Mouse (Mus musculus): ENCODE results near the gene Klhdc7a.

DNA sequence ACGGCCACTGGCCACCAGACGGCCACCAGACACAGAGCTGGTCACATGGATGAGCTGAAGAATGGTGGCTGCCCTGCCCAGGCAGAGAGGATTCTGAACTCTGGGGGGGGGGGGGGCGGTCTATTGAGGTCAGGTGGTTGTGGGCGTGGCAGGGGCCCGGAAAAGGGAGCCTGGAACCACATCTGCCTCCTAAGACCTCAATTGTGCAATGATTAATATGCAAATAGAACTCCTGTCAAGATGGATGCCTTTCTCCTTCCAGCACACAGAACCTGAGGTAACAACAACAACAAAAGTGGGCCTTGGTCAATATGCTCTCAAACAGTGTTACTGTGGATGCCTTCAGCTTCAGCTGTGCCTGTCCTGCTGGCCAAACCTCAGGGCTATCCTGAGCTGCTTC is 3.4 kb downstream of the Klhdc7a start:
- no peak for TF ChIP-seq MXI1 (IDR thresholded peaks at IDR 0.05; ENCODE audit: low read depth, low read length)
- no peak for TF ChIP-seq CTCF (IDR thresholded peaks at IDR 0.05 in 2 of 3, conservative IDR thresholded peaks at IDR 0.05 in 1 of 3; ENCODE audit: control insufficient read depth in 1 of 3, insufficient read depth in 1 of 3, low read depth in 2 of 3, low read length in 3 of 3, poor library complexity in 1 of 3, severe bottlenecking in 1 of 3)
- no peak for TF ChIP-seq GABPA (IDR thresholded peaks at IDR 0.05; ENCODE audit: low read depth, low read length)
- TF ChIP-seq ETS1 (IDR thresholded peaks at IDR 0.05; ENCODE audit: low read depth, low read length) = no peak
- TF ChIP-seq KAT2A (conservative IDR thresholded peaks at IDR 0.05; ENCODE audit: low read depth, low read length) = no peak
- no peak for TF ChIP-seq POLR2A (IDR thresholded peaks at IDR 0.05; ENCODE audit: control insufficient read depth in 1 of 2, insufficient read depth in 1 of 2, low read depth in 1 of 2, low read length in 2 of 2, poor library complexity in 1 of 2)
- no peak for TF ChIP-seq ZMIZ1 (IDR thresholded peaks at IDR 0.05; ENCODE audit: low read depth, low read length)
- no peak for TF ChIP-seq EP300 (IDR thresholded peaks at IDR 0.05; ENCODE audit: low read depth in 1 of 2, low read length in 2 of 2)
- TF ChIP-seq GATA1 (IDR thresholded peaks at IDR 0.05; ENCODE audit: low read depth, low read length) = no peak
- TF ChIP-seq E2F4 (IDR thresholded peaks at IDR 0.05; ENCODE audit: borderline replicate concordance, low read depth, low read length) = no peak
- no peak for TF ChIP-seq HCFC1 (IDR thresholded peaks at IDR 0.05; ENCODE audit: low read depth, low read length)

Measured in MEL (cell line).